Mouse (Mus musculus): Measurements from ENCODE around the gene Mvb12b. TPM values are rescaled to one million over a fixed set of nuclear protein-coding genes. Genes with fewer than 3 reads are reported as not detected.

The Mvb12b gene
- polyA plus RNA-seq, 1 experiment from 2014 or later: 14.0 TPM

DNA sequence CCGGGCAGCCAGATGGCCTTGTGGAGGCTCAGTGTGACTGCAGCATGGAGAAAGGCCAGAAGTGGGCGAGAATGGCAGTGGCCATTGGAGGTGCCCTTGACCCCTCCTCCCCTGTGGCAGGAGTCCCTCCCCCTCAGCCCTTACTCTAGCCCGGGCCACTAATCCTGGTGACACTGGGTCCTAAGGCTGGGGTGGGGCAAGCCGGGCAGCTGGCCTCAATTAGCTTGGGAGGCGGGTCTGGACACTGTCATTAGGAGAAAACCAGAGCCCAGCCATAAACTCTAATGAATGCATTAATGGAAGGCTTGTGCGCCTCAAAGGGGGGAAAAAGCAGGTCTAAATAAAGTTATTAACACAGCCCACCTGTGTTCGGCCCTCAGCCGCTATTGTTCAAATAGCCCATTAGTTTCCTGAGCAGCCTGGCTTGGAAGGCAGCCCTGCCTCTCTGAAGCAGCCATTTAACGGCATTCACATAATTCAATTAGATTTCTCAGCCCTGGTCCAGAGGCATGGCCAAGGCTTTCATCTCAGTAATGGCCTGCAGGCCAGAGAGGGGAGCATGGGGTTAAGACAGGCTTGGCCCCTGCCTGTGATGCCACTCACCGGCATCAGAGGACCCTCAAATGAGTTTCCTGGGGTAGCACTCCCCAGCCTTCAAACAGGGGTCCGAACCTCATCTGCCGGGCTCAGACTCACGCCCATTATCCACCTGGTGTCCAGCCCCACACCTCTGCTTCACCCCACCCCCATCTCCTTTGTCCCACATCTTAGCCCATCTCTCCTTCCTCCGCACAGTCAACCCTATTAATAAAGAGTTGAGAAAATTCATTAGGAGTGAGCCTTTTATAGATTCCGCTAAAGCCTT, 186.9 kb downstream of the Mvb12b start:
- Histone ChIP-seq H3K27ac (ENCODE audit: low read depth) (no peak overlapping the region), H3K9me3 (ENCODE audit: control insufficient read depth, low read length) (peaks cover 13% of the 10 kb centered on the region; the same call in 1 of the 2 replicates), H3K4me3 (ENCODE audit: low read depth, low read length) (no peak overlapping the region), H3K4me1 (replicated peaks; ENCODE audit: control insufficient read depth, insufficient read depth, low read length) (0 out of 2 replicates have a peak, but pooled peaks cover 3% of the 10 kb centered on the region), H3K36me3 (ENCODE audit: control insufficient read depth, insufficient read depth, low read length) (no peaks in the 10 kb centered on the region), H3K27me3 (replicated peaks; ENCODE audit: control insufficient read depth, insufficient read depth, low read length) (peaks cover 37% of the 10 kb centered on the region), H3K4me2 (ENCODE audit: low read length) (no peak overlapping the region), H3K9ac (ENCODE audit: low read length) (no peak overlapping the region)
- ATAC-seq (replicated peaks; ENCODE audit: low FRiP score, low TSS enrichment, low read depth) (no peak), DNase-seq (ENCODE audit: low spot score) (no peak)
- WGBS: 22% methylated on average over 15 of the region's 15 CpGs

DNA sequence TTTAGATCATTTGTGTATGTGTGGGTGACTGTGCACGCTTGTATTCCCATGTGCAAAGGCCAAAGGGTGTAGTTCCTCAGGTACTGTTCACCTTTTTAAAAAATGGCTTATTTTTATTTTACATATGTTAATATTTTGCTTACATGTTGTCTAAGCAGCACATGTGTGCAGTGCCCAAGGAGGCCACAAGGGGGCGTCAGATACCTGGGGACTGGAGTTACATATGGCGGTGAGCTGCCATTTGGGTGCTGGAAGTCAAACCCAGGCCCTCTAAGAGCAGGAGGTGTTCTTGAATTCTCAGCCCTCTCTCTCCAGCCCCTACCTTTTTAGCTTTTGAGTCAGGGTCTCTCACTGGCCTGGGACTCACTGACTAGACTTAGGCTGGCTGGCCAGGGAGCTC, 188.8 kb downstream of the Mvb12b start:
- DNase-seq (ENCODE audit: low spot score): no peak

DNA sequence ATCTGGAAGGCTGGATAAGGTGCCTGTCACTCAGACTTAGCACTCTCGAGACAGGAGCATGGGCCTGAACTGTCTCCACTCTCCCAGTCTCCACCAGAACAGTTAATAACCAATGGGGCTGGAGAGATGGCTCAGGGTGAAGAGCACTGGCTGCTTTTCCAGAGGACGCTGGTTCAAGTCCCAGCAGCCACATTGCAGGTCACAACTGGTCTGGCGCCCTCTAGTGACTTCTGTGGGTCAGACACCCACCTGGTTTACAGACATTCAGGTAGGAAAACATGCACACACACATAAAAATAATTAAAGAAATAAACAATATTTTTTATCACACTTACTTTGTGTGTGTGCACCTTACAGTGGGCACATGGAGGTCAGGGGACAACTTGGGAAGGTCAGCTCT, 191.3 kb downstream of the Mvb12b start:
- H3K4me1 ChIP-seq (replicated peaks; ENCODE audit: control insufficient read depth, insufficient read depth, low read length): 0 out of 2 replicates have a peak, but pooled peaks cover 3% of the 10 kb centered on the region
- 66% methylated on average over 3 of the region's 3 CpGs for WGBS
- no peaks in the 10 kb centered on the region for H3K36me3 ChIP-seq (ENCODE audit: control insufficient read depth, insufficient read depth, low read length)
- no peak overlapping the region for H3K4me2 ChIP-seq (ENCODE audit: low read length)
- H3K27me3 ChIP-seq (replicated peaks; ENCODE audit: control insufficient read depth, insufficient read depth, low read length): peaks cover 17% of the 10 kb centered on the region
- H3K4me3 ChIP-seq (ENCODE audit: low read depth, low read length): no peak overlapping the region
- no peak overlapping the region for H3K27ac ChIP-seq (ENCODE audit: low read depth)
- peaks cover 13% of the 10 kb centered on the region; the same call in 1 of the 2 replicates for H3K9me3 ChIP-seq (ENCODE audit: control insufficient read depth, low read length)
- no peak overlapping the region for H3K9ac ChIP-seq (ENCODE audit: low read length)
- ATAC-seq (replicated peaks; ENCODE audit: low FRiP score, low TSS enrichment, low read depth) (no peak), DNase-seq (ENCODE audit: low spot score) (no peak)

More for the DNA sequence above, 188.8 kb downstream of the Mvb12b start:
- WGBS: 63% methylated on average over 3 of the region's 3 CpGs
- H3K9ac ChIP-seq (ENCODE audit: low read length): no peak overlapping the region
- H3K36me3 ChIP-seq (ENCODE audit: control insufficient read depth, insufficient read depth, low read length): no peaks in the 10 kb centered on the region
- 0 out of 2 replicates have a peak, but pooled peaks cover 3% of the 10 kb centered on the region for H3K4me1 ChIP-seq (replicated peaks; ENCODE audit: control insufficient read depth, insufficient read depth, low read length)
- peaks cover 26% of the 10 kb centered on the region for H3K27me3 ChIP-seq (replicated peaks; ENCODE audit: control insufficient read depth, insufficient read depth, low read length)
- ATAC-seq (replicated peaks; ENCODE audit: low FRiP score, low TSS enrichment, low read depth): no peak
- no peak overlapping the region for H3K27ac ChIP-seq (ENCODE audit: low read depth)
- no peak overlapping the region for H3K4me2 ChIP-seq (ENCODE audit: low read length)
- H3K4me3 ChIP-seq (ENCODE audit: low read depth, low read length): no peak overlapping the region
- H3K9me3 ChIP-seq (ENCODE audit: control insufficient read depth, low read length): peaks cover 13% of the 10 kb centered on the region; the same call in 1 of the 2 replicates

- Histone ChIP-seq H3K27me3 (replicated peaks; ENCODE audit: control insufficient read depth, insufficient read depth, low read length) (no peaks in the 10 kb centered on the region), H3K4me3 (ENCODE audit: low read depth, low read length) (no peak overlapping the region), H3K4me1 (replicated peaks; ENCODE audit: control insufficient read depth, insufficient read depth, low read length) (no peaks in the 10 kb centered on the region), H3K4me2 (ENCODE audit: low read length) (no peak overlapping the region), H3K9me3 (ENCODE audit: control insufficient read depth, low read length) (peaks cover 11% of the 10 kb centered on the region; the same call in 1 of the 2 replicates), H3K36me3 (ENCODE audit: control insufficient read depth, insufficient read depth, low read length) (no peaks in the 10 kb centered on the region), H3K9ac (ENCODE audit: low read length) (no peak overlapping the region), H3K27ac (ENCODE audit: low read depth) (no peak overlapping the region)
- ATAC-seq (replicated peaks; ENCODE audit: low FRiP score, low TSS enrichment, low read depth): no peak
- no peak for DNase-seq (ENCODE audit: low spot score)
- 67% methylated on average over 3 of the region's 3 CpGs for WGBS
Measured at GRCm38 (mm10) chr2:33693931-33694330, 193.8 kb downstream of the Mvb12b start.

- Histone ChIP-seq H3K4me2 (ENCODE audit: low read length) (no peak overlapping the region), H3K27me3 (replicated peaks; ENCODE audit: control insufficient read depth, insufficient read depth, low read length) (no peaks in the 10 kb centered on the region; the same call in 1 of the 2 replicates), H3K9ac (ENCODE audit: low read length) (no peak overlapping the region), H3K9me3 (ENCODE audit: control insufficient read depth, low read length) (no peaks in the 10 kb centered on the region), H3K4me1 (replicated peaks; ENCODE audit: control insufficient read depth, insufficient read depth, low read length) (no peaks in the 10 kb centered on the region), H3K36me3 (ENCODE audit: control insufficient read depth, insufficient read depth, low read length) (no peaks in the 10 kb centered on the region), H3K4me3 (ENCODE audit: low read depth, low read length) (no peak overlapping the region), H3K27ac (ENCODE audit: low read depth) (no peak overlapping the region)
- 27% methylated on average over 9 of the region's 9 CpGs for WGBS
- DNase-seq (ENCODE audit: low spot score) (peak; percentile 71), ATAC-seq (replicated peaks; ENCODE audit: low FRiP score, low TSS enrichment, low read depth) (no peak)
Measured at GRCm38 (mm10) chr2:33689880-33690462, 197.8 kb downstream of the Mvb12b start.

DNA sequence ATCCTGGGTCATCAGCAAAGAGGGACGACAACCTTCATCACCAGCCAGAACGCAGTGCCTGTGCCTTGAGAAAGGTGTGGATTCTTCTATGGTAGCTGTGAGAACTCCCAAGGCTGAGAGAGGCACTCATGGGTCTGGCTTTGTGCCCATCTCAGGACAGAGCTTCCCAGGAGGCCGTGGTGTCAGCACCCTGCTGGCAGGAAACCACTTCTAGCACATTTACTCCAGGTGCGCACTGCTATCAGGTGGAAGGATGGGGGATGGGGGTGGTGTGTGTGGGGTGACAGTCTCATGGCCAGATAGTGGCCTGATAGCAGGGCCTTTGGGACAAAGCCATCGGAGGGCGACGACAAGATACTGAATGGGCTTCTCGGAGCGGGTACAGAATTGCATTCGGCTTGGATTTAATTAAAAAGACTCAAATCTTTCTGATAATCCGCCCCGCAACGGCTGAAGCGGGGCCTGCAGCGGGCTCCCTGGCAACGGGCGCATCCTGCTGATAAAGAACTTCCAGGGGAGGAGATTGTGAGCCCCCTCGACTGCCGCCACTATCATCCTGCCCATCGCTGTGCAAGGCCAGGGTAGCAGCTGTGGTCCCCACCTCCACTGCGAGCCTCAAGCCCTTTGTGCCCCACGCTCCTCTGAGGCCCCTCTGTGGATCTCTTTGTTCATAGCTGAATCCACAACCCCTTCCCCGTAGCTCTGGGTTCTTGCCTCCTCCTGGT, 198.4 kb downstream of the Mvb12b start:
- Histone ChIP-seq H3K27me3 (replicated peaks; ENCODE audit: control insufficient read depth, insufficient read depth, low read length) (no peaks in the 10 kb centered on the region; the same call in 1 of the 2 replicates), H3K4me1 (replicated peaks; ENCODE audit: control insufficient read depth, insufficient read depth, low read length) (no peaks in the 10 kb centered on the region), H3K27ac (ENCODE audit: low read depth) (no peak overlapping the region), H3K9ac (ENCODE audit: low read length) (no peak overlapping the region), H3K4me2 (ENCODE audit: low read length) (no peak overlapping the region), H3K36me3 (ENCODE audit: control insufficient read depth, insufficient read depth, low read length) (no peaks in the 10 kb centered on the region), H3K4me3 (ENCODE audit: low read depth, low read length) (no peak overlapping the region), H3K9me3 (ENCODE audit: control insufficient read depth, low read length) (no peaks in the 10 kb centered on the region)
- ATAC-seq (replicated peaks; ENCODE audit: low FRiP score, low TSS enrichment, low read depth) (no peak), DNase-seq (ENCODE audit: low spot score) (no peak)
- WGBS: 62% methylated on average over 23 of the region's 23 CpGs

GRCm38 (mm10) chr2:33683594-33683993, 204.2 kb downstream of the Mvb12b start:
- DNase-seq (ENCODE audit: low spot score) (no peak), ATAC-seq (replicated peaks; ENCODE audit: low FRiP score, low TSS enrichment, low read depth) (no peak)
- 70% methylated on average over 4 of the region's 4 CpGs for WGBS
- H3K36me3 ChIP-seq (ENCODE audit: control insufficient read depth, insufficient read depth, low read length): no peaks in the 10 kb centered on the region
- H3K27ac ChIP-seq (ENCODE audit: low read depth): no peak overlapping the region
- no peak overlapping the region for H3K9ac ChIP-seq (ENCODE audit: low read length)
- H3K4me2 ChIP-seq (ENCODE audit: low read length): no peak overlapping the region
- peaks cover 4% of the 10 kb centered on the region; the same call in 1 of the 2 replicates for H3K27me3 ChIP-seq (replicated peaks; ENCODE audit: control insufficient read depth, insufficient read depth, low read length)
- H3K9me3 ChIP-seq (ENCODE audit: control insufficient read depth, low read length): no peaks in the 10 kb centered on the region
- H3K4me1 ChIP-seq (replicated peaks; ENCODE audit: control insufficient read depth, insufficient read depth, low read length): no peaks in the 10 kb centered on the region
- no peak overlapping the region for H3K4me3 ChIP-seq (ENCODE audit: low read depth, low read length)

GRCm38 (mm10) chr2:33683095-33683494, 204.7 kb downstream of the Mvb12b start:
- Histone ChIP-seq H3K9ac (ENCODE audit: low read length) (no peak overlapping the region), H3K27ac (ENCODE audit: low read depth) (no peak overlapping the region), H3K4me2 (ENCODE audit: low read length) (no peak overlapping the region), H3K4me3 (ENCODE audit: low read depth, low read length) (no peak overlapping the region), H3K4me1 (replicated peaks; ENCODE audit: control insufficient read depth, insufficient read depth, low read length) (no peaks in the 10 kb centered on the region), H3K36me3 (ENCODE audit: control insufficient read depth, insufficient read depth, low read length) (no peaks in the 10 kb centered on the region), H3K9me3 (ENCODE audit: control insufficient read depth, low read length) (no peaks in the 10 kb centered on the region), H3K27me3 (replicated peaks; ENCODE audit: control insufficient read depth, insufficient read depth, low read length) (peaks cover 4% of the 10 kb centered on the region; the same call in 1 of the 2 replicates)
- DNase-seq (ENCODE audit: low spot score) (no peak), ATAC-seq (replicated peaks; ENCODE audit: low FRiP score, low TSS enrichment, low read depth) (no peak)
- 36% methylated on average over 6 of the region's 6 CpGs for WGBS
